Mouse (Mus musculus) bone marrow macrophage, adult 2 months (primary cell): ENCODE measurements around the gene Nipal3.

Experiments used
- CTCF ChIP-seq: IDR thresholded peaks from 2 replicates; pipeline ENCODE4 v1.5.1; 2012; ENCODE audit warnings: low read depth, mild to moderate bottlenecking, low read length, moderate library complexity
- POLR2A ChIP-seq: IDR thresholded peaks from 2 replicates; pipeline ENCODE4 v1.6.1; 2012; ENCODE audit warnings: mild to moderate bottlenecking, low read depth, low read length, borderline replicate concordance

GRCm38 (mm10) chr4:135514925-135515324 is 20.1 kb upstream of the Nipal3 start:
- TF ChIP-seq CTCF (no peak), POLR2A (no peak)
